Mouse (Mus musculus) cerebellum, postnatal 25 days (tissue): ENCODE measurements around the gene Slc7a5.
A peak's percentile ranks its signal among the peaks of the same experiment; 100 is the strongest.

ENCODE experiments used
- DNase-seq, 2 experiments: peaks; one replicate each; pipeline ENCODE4 v3.0.0; 2021; ENCODE audit warnings: mixed read lengths in 2 of 2

Gene Slc7a5

GRCm38 (mm10) chr8:121907587-121908248, at the start of gene Slc7a5:
Slc7a5 (minus strand) TSS chr8:121907694.
- DNase-seq, result peak; percentile 99

- no peak for DNase-seq
These were observed 48.5 kb upstream of the Slc7a5 start for GRCm38 (mm10) chr8:121955825-121956500.

GRCm38 (mm10) chr8:121954981-121955555, 47.6 kb upstream of the Slc7a5 start:
- no peak for DNase-seq

- no peak for DNase-seq
These were observed 46.5 kb upstream of the Slc7a5 start for GRCm38 (mm10) chr8:121953821-121954545.

GRCm38 (mm10) chr8:121952800-121953199, 45.3 kb upstream of the Slc7a5 start:
- DNase-seq, result no peak

- no peak for DNase-seq
These were observed 44.6 kb upstream of the Slc7a5 start for GRCm38 (mm10) chr8:121952122-121952521.

- DNase-seq, result no peak
These were observed 44.1 kb upstream of the Slc7a5 start for GRCm38 (mm10) chr8:121951656-121952009.

- peak; percentile 73 to 83 for DNase-seq
These were observed 43.5 kb upstream of the Slc7a5 start for GRCm38 (mm10) chr8:121950749-121951655.

- DNase-seq, result peak; percentile 99 to 100
These were observed 42.7 kb upstream of the Slc7a5 start for GRCm38 (mm10) chr8:121949941-121950748.

GRCm38 (mm10) chr8:121949222-121949800, 41.8 kb upstream of the Slc7a5 start, which contains the start of gene Banp:
Banp (plus strand) TSS chr8:121949750.
- DNase-seq, result no peak

GRCm38 (mm10) chr8:121948321-121949145, 41.0 kb upstream of the Slc7a5 start:
- DNase-seq, result no peak

GRCm38 (mm10) chr8:121947753-121948141, 40.3 kb upstream of the Slc7a5 start:
- peak; percentile 71 to 85 for DNase-seq

GRCm38 (mm10) chr8:121947047-121947752, 39.7 kb upstream of the Slc7a5 start:
- peak in 1 of 2 experiments; percentile 48 for DNase-seq

GRCm38 (mm10) chr8:121946351-121946750, 38.9 kb upstream of the Slc7a5 start:
- DNase-seq, result no peak

- no peak for DNase-seq
These were observed 37.3 kb upstream of the Slc7a5 start, which contains the start of gene Car5a for GRCm38 (mm10) chr8:121944831-121945230. Car5a (minus strand) TSS chr8:121944904.

- DNase-seq, result no peak
These were observed 36.2 kb upstream of the Slc7a5 start for GRCm38 (mm10) chr8:121943716-121944115.

- DNase-seq, result no peak
These were observed 35.6 kb upstream of the Slc7a5 start for GRCm38 (mm10) chr8:121943057-121943540.

- DNase-seq, result no peak
These were observed 31.2 kb upstream of the Slc7a5 start for GRCm38 (mm10) chr8:121938732-121939131.

- no peak for DNase-seq
These were observed 28.9 kb upstream of the Slc7a5 start for GRCm38 (mm10) chr8:121936391-121936790.
